Mouse (Mus musculus) right cerebral cortex, postnatal 36 days (tissue): ENCODE results near the gene Mettl9.

Source experiments
- DNase-seq, 2 experiments: peaks; one replicate each; pipeline ENCODE4 v3.0.0; 2022; ENCODE audit warnings: low spot score in 2 of 2, mixed read lengths in 1 of 2

The Mettl9 gene

GRCm38 (mm10) chr7:121044251-121044650 is 10.0 kb downstream of the Mettl9 start:
- DNase-seq = no peak

DNA sequence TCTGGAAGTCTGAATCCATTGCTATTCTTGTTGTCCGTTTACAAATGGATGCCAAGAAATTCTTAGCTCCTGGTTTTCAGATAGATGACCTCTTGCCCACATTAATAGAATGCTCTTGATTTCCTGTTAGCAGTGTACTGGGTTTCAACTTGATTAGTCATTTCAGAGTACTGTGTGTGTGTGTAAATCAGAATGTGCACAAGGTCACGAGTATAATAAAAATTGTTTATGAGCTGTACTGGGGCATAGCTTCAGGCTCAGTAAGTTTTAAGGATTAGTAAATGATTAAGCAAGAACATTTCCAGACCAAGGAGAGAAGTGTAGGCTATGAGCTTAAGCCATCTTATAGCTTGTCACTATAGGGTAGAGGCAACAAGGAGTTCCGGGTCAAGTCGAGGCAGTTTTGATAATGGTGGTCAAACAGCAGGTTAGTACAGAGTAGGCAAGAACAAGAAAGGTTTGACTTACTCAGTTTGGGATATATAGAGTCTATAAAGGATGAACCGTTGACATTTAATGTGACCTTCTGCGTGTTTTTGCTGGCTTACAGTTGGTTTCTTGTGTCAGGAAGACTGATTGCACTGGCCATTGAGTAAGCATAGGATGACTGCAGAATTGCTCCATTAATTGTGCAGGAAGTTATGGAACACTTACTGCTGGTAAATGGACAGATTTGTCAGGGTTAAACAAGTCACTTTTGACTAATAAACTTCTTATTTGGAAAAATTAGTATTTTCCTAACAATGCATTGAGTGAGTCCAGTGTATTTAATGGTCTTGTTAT is 11.6 kb downstream of the Mettl9 start:
- DNase-seq = no peak

DNA sequence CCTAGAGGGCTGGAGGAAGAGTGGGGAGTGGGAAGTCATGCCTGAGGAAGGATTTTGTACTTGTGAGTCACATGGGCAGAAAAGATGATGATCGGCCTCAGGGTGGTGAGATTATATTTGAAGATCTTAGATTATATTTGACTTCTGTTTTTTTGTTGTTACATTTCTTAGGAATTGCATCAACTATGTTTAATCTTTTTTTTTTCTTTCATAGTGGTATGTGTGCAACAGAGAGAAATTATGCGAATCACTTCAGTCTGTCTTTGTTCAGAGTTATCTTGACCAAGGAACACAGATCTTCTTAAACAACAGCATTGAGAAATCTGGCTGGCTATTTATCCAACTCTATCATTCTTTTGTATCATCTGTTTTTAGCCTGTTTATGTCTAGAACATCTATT is 13.4 kb downstream of the Mettl9 start:
- no peak for DNase-seq

DNA sequence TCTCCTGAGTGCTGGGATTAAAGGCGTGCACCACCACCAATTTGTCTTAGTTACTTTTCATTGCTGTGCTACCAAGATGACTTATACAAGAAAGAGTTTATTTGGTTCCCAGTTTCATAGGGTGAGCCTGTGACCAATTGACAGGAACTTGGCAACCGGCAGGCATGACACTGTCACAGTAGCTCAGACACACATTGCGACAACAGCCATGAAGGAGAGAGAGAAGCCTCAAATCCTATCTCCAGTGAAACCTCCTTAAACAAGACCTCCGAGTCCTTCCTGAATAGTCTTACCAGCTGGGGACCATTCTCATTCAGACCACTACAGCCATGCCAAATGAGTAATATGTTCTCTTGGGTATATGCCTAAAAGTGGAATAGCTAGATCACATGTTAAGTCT is 18.8 kb downstream of the Mettl9 start:
- DNase-seq = no peak

DNA sequence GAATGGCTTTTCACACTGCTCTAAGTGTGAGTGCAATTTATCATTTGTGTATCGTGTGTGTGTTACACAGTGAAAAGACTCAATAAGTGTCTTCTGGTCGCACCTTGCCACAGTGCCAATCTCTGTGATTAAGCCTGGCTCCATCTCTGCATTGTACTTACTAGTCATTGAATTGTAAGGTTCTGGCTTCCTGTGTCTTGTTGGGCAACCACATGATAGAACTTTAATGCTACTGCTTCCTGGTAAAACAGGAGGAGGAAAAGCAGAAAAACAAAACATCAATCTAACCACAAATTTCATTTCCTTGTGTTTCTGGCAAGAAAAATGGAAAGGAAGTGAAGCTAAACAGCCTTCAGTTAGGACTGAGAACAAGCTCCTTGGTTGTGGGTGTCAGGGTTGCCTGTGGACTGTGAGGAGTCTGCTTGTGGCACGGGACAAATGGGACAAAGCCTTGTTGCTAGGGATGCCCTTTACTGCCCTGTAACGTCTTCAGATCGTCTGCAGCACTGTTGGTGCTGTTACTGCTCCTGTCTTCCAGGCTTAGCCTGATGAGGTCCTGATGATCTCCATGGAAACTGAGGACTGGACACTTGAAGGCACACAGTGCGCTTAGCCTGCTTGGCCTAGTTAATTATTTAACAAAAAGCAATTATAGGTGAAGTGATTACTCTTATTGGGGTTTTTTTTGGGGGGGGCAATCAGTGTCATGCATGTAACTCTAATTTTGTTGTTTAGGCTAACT is 25.4 kb downstream of the Mettl9 start:
- DNase-seq = no peak

GRCm38 (mm10) chr7:121064309-121064708 is 30.1 kb downstream of the Mettl9 start:
- DNase-seq = no peak

DNA sequence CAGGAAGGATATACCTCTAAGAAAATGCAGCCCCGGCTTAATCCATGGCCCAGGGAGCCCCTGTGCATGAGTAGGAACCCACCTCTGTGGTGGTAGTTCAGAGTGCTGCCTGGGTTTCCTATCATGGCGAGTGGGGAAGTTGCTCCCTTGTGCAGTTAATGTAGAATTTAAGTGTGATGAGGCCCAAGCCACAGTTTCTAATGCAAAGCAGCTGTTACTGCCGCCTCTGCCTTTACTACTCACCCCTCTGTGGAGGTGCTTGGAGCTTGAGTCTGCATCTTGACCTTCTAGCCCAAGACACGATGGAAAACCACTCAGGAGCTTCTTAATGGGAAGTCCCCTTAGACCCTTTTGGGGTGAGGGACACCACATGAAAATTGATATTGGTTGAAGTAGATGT is 37.0 kb downstream of the Mettl9 start:
- no peak for DNase-seq

DNA sequence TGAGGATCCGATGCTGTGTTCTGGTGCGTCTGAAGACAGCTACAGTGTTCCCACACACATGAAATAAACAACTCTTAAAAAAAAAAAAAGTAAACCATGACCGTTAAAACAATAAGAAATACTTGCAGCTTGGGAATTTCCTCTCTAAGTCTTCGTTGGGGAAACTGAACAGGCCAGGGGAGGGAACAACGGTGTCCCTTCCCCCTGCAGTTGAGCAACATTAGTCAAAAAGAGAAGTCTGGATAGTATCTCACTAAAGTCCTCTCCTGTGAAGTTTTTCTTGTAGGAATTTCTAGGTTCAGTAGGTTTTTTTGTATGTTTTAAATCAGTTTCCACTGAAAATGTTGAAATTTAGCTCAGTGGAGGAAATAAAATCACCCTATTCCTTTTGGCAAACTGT is 38.3 kb downstream of the Mettl9 start:
- no peak for DNase-seq

- no peak for DNase-seq
Measured at GRCm38 (mm10) chr7:121074281-121074680, 40.0 kb downstream of the Mettl9 start, which contains the start of gene Igsf6. Igsf6 (minus strand) TSS chr7:121074572.

- no peak for DNase-seq
Measured at GRCm38 (mm10) chr7:121074801-121075400, 40.7 kb downstream of the Mettl9 start.

DNA sequence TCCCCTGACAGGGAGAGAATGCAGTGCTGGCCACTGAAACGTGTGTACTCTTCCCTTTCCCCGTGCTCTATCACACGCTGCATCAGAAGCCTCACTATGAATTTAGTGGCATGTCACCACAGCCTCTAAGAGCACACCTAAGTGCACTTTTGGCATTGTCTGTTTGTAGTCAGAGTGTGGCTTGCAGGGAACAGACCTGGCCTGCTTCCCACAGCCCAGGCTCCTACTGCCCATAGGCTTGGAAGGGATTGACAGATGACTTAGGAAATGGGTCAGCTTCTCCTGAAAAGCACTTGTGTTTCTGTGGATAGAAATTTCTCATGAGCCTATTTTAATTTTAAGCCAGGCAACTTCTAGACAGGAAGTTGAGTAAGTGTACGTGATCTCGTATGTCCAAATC is 41.2 kb downstream of the Mettl9 start:
- no peak for DNase-seq

DNA sequence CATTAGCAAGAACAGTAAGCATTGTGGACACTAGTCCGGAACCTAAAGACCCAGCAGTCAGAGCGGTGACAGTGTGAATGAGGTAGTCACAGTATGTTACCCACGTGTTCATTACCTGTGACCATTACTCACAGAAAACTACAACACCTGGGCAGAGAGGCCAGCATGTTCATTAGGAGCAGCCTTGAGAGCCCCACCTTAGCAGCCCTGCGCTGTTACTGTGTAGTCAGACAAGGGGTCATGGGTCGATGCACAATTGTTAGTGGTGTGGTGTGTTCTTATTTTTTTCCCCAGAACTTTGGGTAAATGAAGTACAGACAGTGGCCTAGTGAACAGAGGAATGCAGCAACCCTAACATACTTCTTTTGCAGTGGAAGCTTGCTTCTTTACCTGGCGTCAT is 43.1 kb downstream of the Mettl9 start:
- no peak for DNase-seq

DNA sequence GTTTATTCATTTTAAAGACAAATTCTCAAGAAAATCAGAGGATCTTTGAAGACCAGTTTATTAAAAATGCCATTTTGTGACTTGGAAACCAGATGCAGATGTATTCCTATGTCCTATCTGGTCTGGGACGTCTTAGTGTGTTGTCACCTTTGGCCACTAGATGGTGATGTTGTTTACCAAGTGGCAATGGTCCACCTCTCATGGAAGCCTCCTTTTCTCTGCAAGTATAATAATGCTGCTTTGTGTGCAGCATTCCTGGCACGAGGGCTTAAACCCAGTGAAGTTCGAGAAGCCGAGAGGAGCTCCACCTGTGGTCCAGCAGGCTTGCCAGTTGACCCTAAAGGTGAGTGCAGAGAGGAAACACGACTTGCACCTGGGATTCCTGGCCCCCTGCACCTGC is 43.6 kb downstream of the Mettl9 start:
- peak; percentile 24 to 65 for DNase-seq

GRCm38 (mm10) chr7:121081350-121081749 is 47.1 kb downstream of the Mettl9 start, which contains the start of gene Otoa:
Otoa (plus strand) TSS chr7:121081650.
- DNase-seq = no peak

GRCm38 (mm10) chr7:121081816-121082215 is 47.6 kb downstream of the Mettl9 start:
- DNase-seq = no peak

DNA sequence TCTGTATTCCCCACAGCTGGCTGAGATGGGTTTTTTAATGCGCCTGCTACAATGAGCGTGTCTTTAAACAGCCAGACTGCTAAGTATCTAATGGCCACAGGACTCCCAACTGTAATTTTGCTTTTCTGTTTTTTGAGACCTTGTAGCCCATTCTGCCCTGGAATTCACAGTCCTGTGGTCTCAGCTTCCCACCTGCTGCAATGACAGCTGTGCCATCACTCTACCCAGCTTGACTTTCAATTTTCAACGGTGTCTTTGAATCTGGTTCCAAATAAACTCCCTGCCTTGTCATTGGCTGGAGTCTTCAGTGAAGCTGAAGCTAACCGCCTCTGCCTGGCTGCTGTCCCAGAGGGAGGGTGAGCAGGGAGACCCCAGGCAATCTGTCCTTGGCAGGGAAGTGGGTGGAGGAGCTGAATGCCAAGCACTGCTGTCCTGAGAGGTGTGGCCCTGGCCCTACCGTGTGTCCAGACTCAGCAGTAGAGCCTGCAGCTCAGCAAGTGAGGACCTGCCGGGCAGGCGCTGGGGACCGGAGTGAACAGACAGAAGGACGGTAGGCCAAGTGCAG is 48.8 kb downstream of the Mettl9 start:
- no peak for DNase-seq

- no peak for DNase-seq
Measured at GRCm38 (mm10) chr7:121084840-121085453, 50.7 kb downstream of the Mettl9 start.

- DNase-seq = no peak
Measured at GRCm38 (mm10) chr7:121085500-121085899, 51.3 kb downstream of the Mettl9 start.

- no peak for DNase-seq
Measured at GRCm38 (mm10) chr7:121088745-121089144, 54.5 kb downstream of the Mettl9 start.

DNA sequence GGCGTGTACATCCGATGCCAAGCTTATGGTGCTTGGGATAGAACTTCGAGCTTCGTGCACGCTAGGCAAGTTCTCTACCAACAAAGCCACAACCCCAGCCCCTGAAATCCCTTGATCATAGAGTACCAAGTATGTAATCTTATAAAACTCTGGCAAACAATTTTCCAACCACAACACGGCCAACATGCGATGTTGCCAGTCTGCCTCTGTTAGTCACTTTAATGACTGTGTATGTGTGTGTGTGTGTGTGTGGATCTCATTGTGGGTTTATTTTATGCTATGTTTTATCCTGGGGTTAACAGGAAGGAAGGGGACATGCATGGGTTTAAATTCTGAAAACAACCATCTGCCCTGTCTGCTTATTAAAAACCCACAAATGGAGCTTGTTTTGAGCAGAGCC is 56.5 kb downstream of the Mettl9 start:
- no peak for DNase-seq

- DNase-seq = no peak
Measured at GRCm38 (mm10) chr7:121093026-121093425, 58.8 kb downstream of the Mettl9 start.
